ENCODE assay signal across 31 mouse cellular contexts in genomic region chr10:126776603-126777002, GRCm38 (mm10).
"Had no signal": no experiment of that assay in that cellular context is flagged by ENCODE, and none has a peak within 500 bp of the region (broad histone marks: within the 10 kb centered on the region; RNA-seq: fewer than 3 reads in every experiment).

No protein-coding gene starts in this region.

- H3K36me3 ChIP-seq: limb, embryonic 10.5 days; limb, embryonic 12.5 days; limb, embryonic 13.5 days; limb, embryonic 15.5 days; liver, embryonic 12.5 days; liver, embryonic 13.5 days; liver, embryonic 15.5 days; lung, embryonic 15.5 days; midbrain, embryonic 12.5 days; midbrain, embryonic 13.5 days; midbrain, embryonic 15.5 days; neural tube, embryonic 12.5 days; neural tube, embryonic 13.5 days had no signal

- H3K4me2 ChIP-seq: liver, embryonic 11.5 days; liver, embryonic 12.5 days; liver, embryonic 13.5 days; liver, embryonic 15.5 days; lung, embryonic 14.5 days; lung, embryonic 15.5 days; midbrain, embryonic 12.5 days; midbrain, embryonic 13.5 days; midbrain, embryonic 15.5 days; neural tube, embryonic 12.5 days; neural tube, embryonic 13.5 days had no signal

- H3K9ac ChIP-seq: limb, embryonic 12.5 days; limb, embryonic 13.5 days; limb, embryonic 15.5 days; liver, embryonic 12.5 days; liver, embryonic 13.5 days; liver, embryonic 14.5 days; liver, embryonic 15.5 days; liver, postnatal 0 days; lung, embryonic 14.5 days; lung, embryonic 15.5 days; midbrain, embryonic 12.5 days; midbrain, embryonic 13.5 days; midbrain, embryonic 15.5 days; neural tube, embryonic 12.5 days; neural tube, embryonic 13.5 days had no signal

- H3K4me3 ChIP-seq: limb, embryonic 10.5 days; limb, embryonic 12.5 days; limb, embryonic 13.5 days; limb, embryonic 15.5 days; liver, embryonic 12.5 days; liver, embryonic 13.5 days; liver, embryonic 15.5 days; lung, embryonic 15.5 days; megakaryocyte, embryonic 14.5 days; midbrain, embryonic 12.5 days; midbrain, embryonic 13.5 days; midbrain, embryonic 15.5 days; myocyte; neural tube, embryonic 12.5 days; neural tube, embryonic 13.5 days had no signal

- H3K9me3 ChIP-seq: limb, embryonic 10.5 days; limb, embryonic 15.5 days; liver, embryonic 12.5 days; liver, embryonic 13.5 days; liver, embryonic 15.5 days; lung, embryonic 15.5 days; midbrain, embryonic 12.5 days; midbrain, embryonic 13.5 days; midbrain, embryonic 15.5 days; neural tube, embryonic 12.5 days; neural tube, embryonic 13.5 days had no signal

- H3K27me3 ChIP-seq: limb, embryonic 13.5 days; limb, embryonic 15.5 days; liver, embryonic 12.5 days; liver, embryonic 13.5 days; liver, embryonic 15.5 days; lung, embryonic 15.5 days; megakaryocyte, embryonic 14.5 days; midbrain, embryonic 12.5 days; midbrain, embryonic 13.5 days; midbrain, embryonic 15.5 days; neural tube, embryonic 12.5 days; neural tube, embryonic 13.5 days had no signal

- H3K4me1 ChIP-seq: liver, embryonic 12.5 days; liver, embryonic 13.5 days; liver, embryonic 15.5 days; lung, embryonic 15.5 days; megakaryocyte, embryonic 14.5 days; midbrain, embryonic 12.5 days; midbrain, embryonic 13.5 days; midbrain, embryonic 15.5 days; neural tube, embryonic 12.5 days; neural tube, embryonic 13.5 days had no signal

- H3K27ac ChIP-seq: limb, embryonic 10.5 days; liver, embryonic 12.5 days; liver, embryonic 13.5 days; liver, embryonic 14.5 days; liver, embryonic 15.5 days; lung, embryonic 15.5 days; macrophage; midbrain, embryonic 12.5 days; midbrain, embryonic 13.5 days; midbrain, embryonic 15.5 days; neural tube, embryonic 12.5 days; neural tube, embryonic 13.5 days had no signal

- ATAC-seq: liver, embryonic 12.5 days; liver, postnatal 0 days; lung, postnatal 0 days; midbrain, embryonic 13.5 days; midbrain, embryonic 15.5 days; midbrain, embryonic 16.5 days had no signal

- DNase-seq: left cerebral cortex, postnatal 4 days; liver; liver, embryonic 13.5 days; liver, postnatal 0 days; lung, adult 18-20 months; lung, adult 2 months; lung, embryonic 14.5 days; lung, postnatal 10 days; lung, postnatal 14 days; lung, postnatal 36 days; lung, postnatal 4 days; midbrain, embryonic 14.5 days had no signal
